9 mouse cellular contexts compared by ENCODE assay signal in genomic region chr17:46351026-46351700, GRCm38 (mm10).
"Had no signal": no experiment of that assay in that cellular context is flagged by ENCODE, and none has a peak within 500 bp of the region (broad histone marks: within the 10 kb centered on the region; RNA-seq: fewer than 3 reads in every experiment).

No protein-coding gene starts in this region.

- DNase-seq: layer of hippocampus, postnatal 36 days; left cerebral cortex, postnatal 4 days; liver, postnatal 0 days; right cerebral cortex, adult 18-20 months; right cerebral cortex, postnatal 14 days; right cerebral cortex, postnatal 4 days; thymus, adult 2 months; thymus, postnatal 14 days; thymus, postnatal 4 days had no signal
